Mouse (Mus musculus): ENCODE results near the gene Rasl12.

DNA sequence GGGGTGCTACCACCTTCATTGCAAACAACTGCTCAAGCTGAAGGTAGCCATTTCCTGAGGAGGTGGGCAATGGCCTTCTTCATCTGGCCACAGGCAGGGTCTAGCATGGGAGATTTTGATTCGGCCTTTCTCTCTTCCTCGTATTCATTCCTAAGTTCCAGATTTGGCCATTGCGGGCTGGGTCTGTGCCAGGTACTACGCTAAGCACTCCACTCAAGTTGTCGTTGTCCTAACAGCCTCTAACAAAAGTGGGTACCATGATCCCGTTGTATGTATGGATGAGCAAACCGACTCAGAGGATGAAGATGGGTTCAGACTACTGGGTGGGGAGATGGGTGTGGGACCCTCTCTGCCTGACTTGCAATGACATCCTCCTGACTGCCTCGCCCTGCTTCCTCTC, 12.1 kb downstream of the Rasl12 start:
- TF ChIP-seq CTCF (IDR thresholded peaks at IDR 0.05; ENCODE audit: insufficient read depth, low read length) = no peak
- no peak for TF ChIP-seq POLR2A (IDR thresholded peaks at IDR 0.05; ENCODE audit: borderline replicate concordance, extremely low read depth, low read depth, low read length)

All from lung, adult 2 months (tissue).